Mouse (Mus musculus): ENCODE measurements around the gene Pdzrn3.

The Pdzrn3 gene

GRCm38 (mm10) chr6:101377167-101377934, at the start of gene Pdzrn3:
Pdzrn3 (minus strand) TSS chr6:101377897.
- no peak for DNase-seq (ENCODE audit: low read depth, low spot score)

DNA sequence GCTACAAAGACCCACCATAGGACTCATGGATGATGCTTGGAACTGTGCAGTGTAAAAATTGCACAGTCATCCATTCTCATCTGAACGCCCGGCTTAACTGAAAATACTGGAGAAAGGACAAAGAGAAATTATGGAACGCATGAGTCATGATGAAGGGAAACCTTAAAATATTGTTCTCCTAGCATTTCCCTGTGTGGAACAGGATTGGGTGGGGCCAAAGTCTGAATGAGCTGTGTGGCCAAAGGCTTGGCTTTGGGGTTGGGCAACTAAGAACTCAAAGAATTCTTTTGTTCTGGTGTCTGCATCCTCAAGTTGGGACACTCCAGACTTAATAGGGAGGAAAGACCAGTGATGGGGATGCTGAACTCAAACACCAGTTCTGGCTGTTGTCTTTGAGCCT, 49.6 kb upstream of the Pdzrn3 start:
- no peak for DNase-seq (ENCODE audit: low read depth, low spot score)

DNA sequence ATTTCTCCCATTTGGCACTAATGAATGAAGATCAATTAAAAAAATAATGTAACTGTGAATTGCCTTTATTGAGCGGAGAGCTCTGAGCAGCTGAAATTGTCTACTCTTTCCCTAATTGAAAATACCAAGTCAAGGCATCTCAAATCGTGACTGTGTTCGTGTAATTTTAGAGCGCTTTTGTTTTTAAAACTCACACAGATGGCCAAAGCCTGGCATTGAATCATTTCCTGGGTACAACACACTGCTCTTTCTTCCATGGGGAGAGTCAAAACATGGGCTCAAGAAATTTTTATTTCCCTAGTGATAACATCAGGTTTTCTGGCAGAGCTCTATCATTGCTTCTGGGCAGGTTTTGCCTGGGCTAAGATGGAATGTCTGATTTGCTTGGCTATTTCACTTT, 48.6 kb upstream of the Pdzrn3 start:
- no peak for DNase-seq (ENCODE audit: low read depth, low spot score)

- DNase-seq (ENCODE audit: low read depth, low spot score), result no peak
Observed at GRCm38 (mm10) chr6:101422084-101422954, 44.6 kb upstream of the Pdzrn3 start.

GRCm38 (mm10) chr6:101418213-101418612, 40.5 kb upstream of the Pdzrn3 start:
- DNase-seq (ENCODE audit: low read depth, low spot score), result no peak

- no peak for DNase-seq (ENCODE audit: low read depth, low spot score)
Observed at GRCm38 (mm10) chr6:101411701-101412100, 34.0 kb upstream of the Pdzrn3 start.

- no peak for DNase-seq (ENCODE audit: low read depth, low spot score)
Observed at GRCm38 (mm10) chr6:101411064-101411463, 33.4 kb upstream of the Pdzrn3 start.

DNA sequence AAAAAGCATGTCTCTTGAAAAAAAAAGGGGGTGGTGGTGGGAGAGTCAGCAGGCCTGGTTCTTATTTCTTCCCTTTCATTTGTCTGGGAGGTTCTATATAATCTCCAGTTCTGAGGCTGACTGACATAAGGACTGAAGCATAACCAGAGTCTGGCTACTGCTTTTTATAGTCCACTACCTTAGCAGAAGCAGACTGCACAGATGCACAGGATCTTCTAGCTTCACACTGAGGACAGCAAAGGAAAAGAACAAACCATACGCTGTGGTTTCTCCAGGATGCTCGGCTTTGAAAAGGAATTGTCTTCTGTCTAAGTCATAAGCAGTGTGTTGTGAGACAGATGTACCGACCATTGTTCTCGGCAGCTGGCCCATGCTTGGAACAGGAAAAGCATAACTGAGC, 19.0 kb upstream of the Pdzrn3 start:
- DNase-seq (ENCODE audit: low read depth, low spot score), result no peak

- no peak for DNase-seq (ENCODE audit: low read depth, low spot score)
Observed at GRCm38 (mm10) chr6:101395908-101396307, 18.2 kb upstream of the Pdzrn3 start.

GRCm38 (mm10) chr6:101392801-101393117, 15.1 kb upstream of the Pdzrn3 start:
- DNase-seq (ENCODE audit: low read depth, low spot score), result no peak

DNA sequence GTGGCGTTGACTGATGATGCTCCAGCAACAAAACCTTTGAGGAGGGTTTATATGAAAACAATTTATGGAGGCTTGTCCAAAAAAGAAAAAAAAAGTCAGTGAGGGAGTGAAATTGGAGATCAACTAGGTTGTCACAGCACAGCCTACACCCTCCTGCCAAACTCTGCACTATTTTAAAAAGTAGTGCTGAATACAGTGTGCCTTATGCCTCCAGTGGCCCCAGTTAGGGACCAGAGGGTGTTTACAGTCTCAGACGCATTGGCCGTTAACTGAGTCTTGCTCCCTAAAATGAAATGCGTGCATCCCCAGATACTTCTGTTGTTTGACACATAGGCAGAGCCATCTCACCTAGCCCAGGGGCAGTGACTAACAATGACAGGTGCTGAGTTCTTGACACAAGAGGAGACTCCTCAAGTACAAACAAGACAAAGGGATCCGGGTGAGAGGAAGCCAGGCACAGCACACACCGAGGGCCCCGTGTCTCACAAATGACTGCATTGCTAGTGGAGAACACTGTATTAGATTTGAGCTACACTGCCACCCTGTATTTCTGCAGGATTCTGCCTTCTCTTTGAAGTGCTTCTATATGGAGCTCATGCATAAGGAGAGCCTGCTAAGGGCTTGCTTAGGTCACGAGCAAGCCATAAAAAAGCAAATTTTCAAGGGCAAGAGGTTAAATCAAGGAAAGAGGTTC, 14.6 kb upstream of the Pdzrn3 start:
- no peak for DNase-seq (ENCODE audit: low read depth, low spot score)

- DNase-seq (ENCODE audit: low read depth, low spot score), result no peak
Observed at GRCm38 (mm10) chr6:101385490-101385889, 7.8 kb upstream of the Pdzrn3 start.

DNA sequence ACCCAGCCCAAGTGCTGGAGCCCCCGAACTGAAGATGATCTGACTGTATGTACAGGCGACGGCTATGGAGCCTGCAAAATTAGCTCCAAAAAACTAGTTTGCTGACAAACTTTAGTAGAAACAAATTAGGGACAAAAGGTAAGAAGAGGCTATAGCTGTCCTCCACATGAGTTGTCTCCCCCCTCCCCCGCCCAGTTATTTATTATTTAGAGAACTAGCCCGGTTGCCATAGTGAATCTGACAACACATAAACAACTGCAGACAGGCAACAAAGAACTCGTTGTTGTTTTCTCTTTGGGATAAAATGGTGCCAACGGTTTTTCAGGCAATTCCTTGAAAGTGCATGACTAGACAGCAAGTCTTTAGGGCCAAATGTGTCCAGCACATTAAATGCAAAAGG, 7.3 kb upstream of the Pdzrn3 start:
- DNase-seq (ENCODE audit: low read depth, low spot score), result no peak

- DNase-seq (ENCODE audit: low read depth, low spot score), result no peak
Observed at GRCm38 (mm10) chr6:101384476-101384875, 6.8 kb upstream of the Pdzrn3 start.

DNA sequence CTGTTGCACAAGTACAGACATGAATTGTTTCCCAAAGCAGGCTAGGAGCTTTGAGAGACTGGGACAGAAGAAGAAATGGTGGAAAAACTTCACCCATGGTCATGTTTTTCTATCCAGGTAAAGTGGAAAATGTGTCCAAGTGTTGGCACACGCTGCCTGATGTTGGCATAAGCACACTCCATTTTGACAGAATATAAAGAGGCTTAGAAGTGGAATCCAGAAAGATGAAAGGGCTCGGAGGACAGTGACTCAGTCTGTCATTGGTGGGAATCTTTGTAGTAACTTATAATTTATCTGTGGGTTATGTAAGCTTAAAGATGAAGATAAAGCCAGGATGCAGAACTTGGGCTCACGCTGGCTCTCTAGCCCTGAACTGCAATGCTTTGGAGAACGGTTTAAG, 5.2 kb upstream of the Pdzrn3 start:
- no peak for DNase-seq (ENCODE audit: low read depth, low spot score)

GRCm38 (mm10) chr6:101379546-101379945, 1.8 kb upstream of the Pdzrn3 start:
- DNase-seq (ENCODE audit: low read depth, low spot score), result no peak

DNA sequence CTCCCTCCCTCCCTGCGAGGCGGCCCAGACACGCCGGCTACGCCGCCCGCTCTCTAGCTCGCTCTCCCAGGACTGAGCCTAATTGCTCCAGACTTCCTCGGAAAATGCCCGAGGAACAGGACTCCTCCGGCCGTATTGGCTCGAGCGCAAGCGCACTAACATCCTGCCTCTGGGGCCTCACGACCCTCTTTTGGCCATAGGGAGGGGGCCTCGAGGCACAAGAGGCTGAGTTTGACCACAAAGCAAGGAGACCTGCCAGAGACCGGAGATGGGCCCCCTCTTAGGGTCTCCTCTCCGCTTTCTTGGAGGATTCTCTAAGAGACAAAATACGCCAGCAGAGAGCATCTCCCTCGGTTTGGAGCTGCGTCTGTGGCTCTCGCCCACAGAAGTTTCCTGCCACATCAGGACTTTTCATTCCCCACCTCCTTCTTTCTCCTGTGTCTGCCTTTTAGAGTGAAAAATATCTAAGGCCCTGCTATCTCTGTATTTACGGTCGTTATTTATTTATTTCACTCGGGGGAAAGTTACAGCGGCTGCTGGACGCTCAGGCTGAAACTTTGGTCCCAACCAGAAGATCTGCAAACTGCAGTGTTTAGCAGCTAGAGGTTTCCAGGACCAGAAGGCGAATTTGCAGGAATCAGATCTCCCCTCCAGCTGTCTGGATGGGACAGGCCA, 375 bp upstream of the Pdzrn3 start:
- no peak for DNase-seq (ENCODE audit: low read depth, low spot score)

- no peak for DNase-seq (ENCODE audit: low read depth, low spot score)
Observed at GRCm38 (mm10) chr6:101376511-101377166, 1.1 kb downstream of the Pdzrn3 start.

DNA sequence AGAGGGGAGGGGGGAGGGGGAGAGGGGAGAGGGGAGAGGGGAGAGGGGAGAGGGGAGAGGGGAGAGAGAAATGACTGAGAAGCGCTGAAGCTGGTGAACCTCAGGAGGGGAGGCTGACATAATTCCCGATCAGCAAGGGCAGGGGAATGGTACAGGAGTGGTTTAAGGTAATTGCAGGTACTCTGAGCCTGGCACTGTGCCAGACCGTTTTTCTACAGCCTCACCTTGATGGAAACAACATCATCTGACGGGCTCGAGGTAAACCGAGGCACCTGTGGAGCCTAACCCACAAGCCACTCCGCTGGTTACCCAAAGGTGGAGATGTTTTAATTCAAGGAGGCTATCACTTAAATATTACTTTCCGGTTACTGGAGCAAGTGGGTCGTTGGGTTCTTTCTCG, 1.6 kb downstream of the Pdzrn3 start:
- DNase-seq (ENCODE audit: low read depth, low spot score), result no peak

- no peak for DNase-seq (ENCODE audit: low read depth, low spot score)
Observed at GRCm38 (mm10) chr6:101374721-101375120, 3.0 kb downstream of the Pdzrn3 start.

DNA sequence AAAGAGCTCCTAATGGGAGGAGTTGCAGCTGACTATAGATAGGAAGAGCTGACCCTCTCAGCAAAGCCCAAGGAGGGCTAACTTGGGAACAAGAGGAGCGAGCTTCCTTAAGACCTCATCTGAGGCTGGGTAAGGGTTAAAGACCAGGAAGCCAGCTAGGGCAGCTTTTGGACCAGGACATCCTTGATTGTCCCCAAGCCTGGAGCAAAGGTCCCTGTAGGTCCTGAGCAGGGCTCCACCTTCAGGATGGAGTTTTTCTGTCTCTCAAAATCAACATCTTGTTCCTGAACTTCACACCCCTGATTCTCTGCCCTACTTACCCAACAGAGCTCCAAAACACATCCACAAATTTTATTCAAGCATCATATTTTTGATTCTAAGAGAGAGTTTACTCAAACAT, 3.5 kb downstream of the Pdzrn3 start:
- no peak for DNase-seq (ENCODE audit: low read depth, low spot score)

Data from WW6 (cell line).